Mouse (Mus musculus): Measurements from ENCODE around the gene H2al1j. TPM values are rescaled to one million over a fixed set of nuclear protein-coding genes. Genes with fewer than 3 reads are reported as not detected.

The H2al1j gene
- polyA plus RNA-seq, 1 experiment from 2014 or later, result not detected

DNA sequence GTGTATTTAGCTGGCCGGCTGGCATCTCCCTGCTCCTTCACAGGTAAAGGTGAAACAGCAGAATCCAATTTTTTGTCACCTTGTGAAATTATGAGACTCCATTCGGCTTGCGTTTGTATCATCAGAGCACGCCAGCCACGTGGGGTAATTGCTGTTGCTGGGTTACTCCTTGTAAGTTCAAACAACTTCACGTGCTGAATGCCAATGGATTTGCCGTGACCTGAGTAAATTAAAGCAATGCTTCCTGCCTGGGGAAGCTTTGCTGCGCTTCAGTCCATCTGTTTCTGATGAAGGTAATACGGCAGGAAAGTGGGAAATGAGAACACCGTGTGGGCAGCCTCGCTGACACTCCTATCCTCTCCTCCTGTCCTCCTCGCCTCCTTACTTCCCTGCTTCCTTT is 37.5 kb downstream of the H2al1j start:
- H3K4me1 ChIP-seq (ENCODE audit: control insufficient read depth, insufficient read depth, low read length), result no peaks in the 10 kb centered on the region
- no peaks in the 10 kb centered on the region for H3K36me3 ChIP-seq (ENCODE audit: control insufficient read depth, insufficient read depth, low read length)
- H3K9ac ChIP-seq (ENCODE audit: low read depth, low read length), result no peak overlapping the region
- peak; percentile 44 for DNase-seq (ENCODE audit: low spot score)
- ATAC-seq (ENCODE audit: low read depth), result no peak
- no peak overlapping the region for H3K4me3 ChIP-seq (ENCODE audit: low read depth, low read length)
- no peak overlapping the region for H3K4me2 ChIP-seq (ENCODE audit: low read depth, low read length)
- no peaks in the 10 kb centered on the region for H3K9me3 ChIP-seq (ENCODE audit: control insufficient read depth, low read length)
- H3K27ac ChIP-seq (replicated peaks; ENCODE audit: low read depth, low read length), result no peak overlapping the region
- H3K27me3 ChIP-seq (replicated peaks; ENCODE audit: control insufficient read depth, insufficient read depth, low read length), result peaks cover 29% of the 10 kb centered on the region; the same call in 1 of the 2 replicates
- 33% methylated on average over 12 of the region's 12 CpGs for WGBS

Other genes starting within 250 kb of the H2al1j start
- gene H2al1a, start 28.6 kb upstream of the H2al1j start, polyA plus RNA-seq (2014; fragmentation: Nextera tagmentation; extraction: Ambion mirVana), result not detected in 2 replicates
- gene H2al1b, start 25.4 kb upstream of the H2al1j start, polyA plus RNA-seq (2014; fragmentation: Nextera tagmentation; extraction: Ambion mirVana), result not detected in 2 replicates
- gene H2al1c, start 22.2 kb upstream of the H2al1j start, polyA plus RNA-seq (2014; fragmentation: Nextera tagmentation; extraction: Ambion mirVana), result not detected in 2 replicates
- not detected in 2 replicates for gene H2al1d, start 19.0 kb upstream of the H2al1j start, polyA plus RNA-seq (2014; fragmentation: Nextera tagmentation; extraction: Ambion mirVana)
- gene H2al1e, start 15.9 kb upstream of the H2al1j start, polyA plus RNA-seq (2014; fragmentation: Nextera tagmentation; extraction: Ambion mirVana), result not detected in 2 replicates
- gene H2al1f, start 12.7 kb upstream of the H2al1j start, polyA plus RNA-seq (2014; fragmentation: Nextera tagmentation; extraction: Ambion mirVana), result not detected in 2 replicates
- gene H2al1g, start 9.6 kb upstream of the H2al1j start, polyA plus RNA-seq (2014; fragmentation: Nextera tagmentation; extraction: Ambion mirVana), result not detected in 2 replicates
- not detected in 2 replicates for gene H2al1h, start 6.3 kb upstream of the H2al1j start, polyA plus RNA-seq (2014; fragmentation: Nextera tagmentation; extraction: Ambion mirVana)
- not detected in 2 replicates for gene H2al1i, start 3.2 kb upstream of the H2al1j start, polyA plus RNA-seq (2014; fragmentation: Nextera tagmentation; extraction: Ambion mirVana)